Comparison of ENCODE assay signal across 13 mouse cellular contexts in the genomic region with DNA sequence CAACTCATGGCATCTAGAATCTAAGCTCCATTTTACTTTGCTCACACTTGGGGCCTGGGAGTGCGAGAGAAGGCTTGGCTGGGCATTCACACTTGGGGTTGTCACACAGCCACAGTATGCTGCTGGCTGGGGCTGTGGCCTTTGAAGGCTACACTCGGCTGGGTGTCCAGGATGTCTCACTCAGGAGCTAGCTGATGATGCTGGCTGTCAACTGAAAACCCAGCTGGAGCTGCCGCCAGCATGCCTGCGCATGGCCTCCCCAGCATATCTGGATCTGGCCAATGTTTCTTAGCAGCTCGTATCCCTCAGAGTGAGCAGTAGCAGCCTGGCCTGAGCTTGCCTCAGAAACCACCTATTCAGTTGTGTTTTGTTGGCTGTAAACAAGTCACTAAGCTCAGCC.
DNase-seq lines count a peak whose midpoint lies in the region; ATAC-seq and TF ChIP-seq lines count a peak whose summit lies in the region.
"Had no signal": no experiment of that assay in that cellular context is flagged by ENCODE, and none has a peak within 500 bp of the region (broad histone marks: within the 10 kb centered on the region; RNA-seq: fewer than 3 reads in every experiment).

No protein-coding gene starts in this region.

- no peak for TF ChIP-seq CTCF in lung, embryonic 14.5 days (IDR thresholded peaks at IDR 0.05; ENCODE audit: low read depth)
- TF ChIP-seq CTCF in lung, adult 2 months (IDR thresholded peaks at IDR 0.05; ENCODE audit: insufficient read depth, low read length) = no peak
- TF ChIP-seq CTCF in gastrocnemius, adult 2 months (IDR thresholded peaks at IDR 0.05) = no peak

- H3K36me3 ChIP-seq in hindbrain, embryonic 10.5 days = no peaks in the 10 kb centered on the region
- no peaks in the 10 kb centered on the region for H3K36me3 ChIP-seq in hindbrain, embryonic 13.5 days
- H3K36me3 ChIP-seq in lung, embryonic 14.5 days (ENCODE audit: insufficient read depth) = no peaks in the 10 kb centered on the region
- H3K36me3 ChIP-seq: liver, embryonic 15.5 days had no signal

- no peaks in the 10 kb centered on the region for H3K9me3 ChIP-seq in hindbrain, embryonic 10.5 days
- no peaks in the 10 kb centered on the region for H3K9me3 ChIP-seq in hindbrain, embryonic 13.5 days
- no peaks in the 10 kb centered on the region for H3K9me3 ChIP-seq in lung, embryonic 14.5 days (ENCODE audit: low read depth, low read length)
- H3K9me3 ChIP-seq: liver, embryonic 15.5 days had no signal

- H3K4me1 ChIP-seq in hindbrain, embryonic 10.5 days (replicated peaks) = peaks cover 30% of the 10 kb centered on the region
- peaks cover 11% of the 10 kb centered on the region for H3K4me1 ChIP-seq in hindbrain, embryonic 13.5 days (replicated peaks)
- no peaks in the 10 kb centered on the region for H3K4me1 ChIP-seq in lung, embryonic 14.5 days (ENCODE audit: insufficient read depth)
- H3K4me1 ChIP-seq in lung, adult 2 months (ENCODE audit: control insufficient read depth, insufficient read depth, low read length) = no peaks in the 10 kb centered on the region; the same call in 1 of the 2 replicates

- intact Hi-C loops in heart, postnatal 14 days (cut with DNase I) = no loop called here
- intact Hi-C loops in gastrocnemius, adult 2 months (cut with DNase I) = no loop called here

- H3K9ac ChIP-seq in hindbrain, embryonic 13.5 days = no peak overlapping the region
- H3K9ac ChIP-seq in lung, embryonic 14.5 days = no peak overlapping the region
- H3K9ac ChIP-seq: liver, embryonic 15.5 days had no signal

- no peak for TF ChIP-seq POLR2A in lung, adult 2 months (IDR thresholded peaks at IDR 0.05; ENCODE audit: borderline replicate concordance, extremely low read depth, low read depth, low read length)

- ATAC-seq in hindbrain, embryonic 13.5 days (ENCODE audit: low FRiP score) = no peak
- peak; percentile 84 for ATAC-seq in lung, embryonic 14.5 days (ENCODE audit: insufficient read depth)
- ATAC-seq: CD4-positive, CD25-positive, alpha-beta regulatory T cell, adult 4 months; intestine, postnatal 0 days had no signal

- no peak overlapping the region for H3K4me2 ChIP-seq in hindbrain, embryonic 13.5 days
- no peak overlapping the region for H3K4me2 ChIP-seq in lung, embryonic 14.5 days
- H3K4me2 ChIP-seq: liver, embryonic 15.5 days had no signal

- H3K4me3 ChIP-seq in hindbrain, embryonic 10.5 days = no peak overlapping the region
- no peak overlapping the region for H3K4me3 ChIP-seq in hindbrain, embryonic 13.5 days
- H3K4me3 ChIP-seq in lung, embryonic 14.5 days (ENCODE audit: low read depth, low read length) = no peak overlapping the region
- H3K4me3 ChIP-seq in lung, adult 2 months (replicated peaks; ENCODE audit: extremely low read depth, low read depth, low read length) = no peak overlapping the region
- H3K4me3 ChIP-seq in gastrocnemius, adult 2 months = no peak overlapping the region
- H3K4me3 ChIP-seq: liver, embryonic 15.5 days had no signal

- no peaks in the 10 kb centered on the region for H3K27me3 ChIP-seq in hindbrain, embryonic 10.5 days (ENCODE audit: insufficient read depth, poor library complexity, severe bottlenecking)
- H3K27me3 ChIP-seq in hindbrain, embryonic 13.5 days = peaks cover 11% of the 10 kb centered on the region
- no peaks in the 10 kb centered on the region for H3K27me3 ChIP-seq in lung, embryonic 14.5 days (ENCODE audit: insufficient read depth, low read length)
- H3K27me3 ChIP-seq: liver, embryonic 15.5 days had no signal

- H3K27ac ChIP-seq in hindbrain, embryonic 10.5 days = 0 out of 2 replicates have a peak overlapping the region, but pooled peaks have one; percentile 4
- H3K27ac ChIP-seq in hindbrain, embryonic 13.5 days = no peak overlapping the region
- H3K27ac ChIP-seq in lung, embryonic 14.5 days (ENCODE audit: low read depth) = no peak overlapping the region
- H3K27ac ChIP-seq in gastrocnemius, adult 2 months = no peak overlapping the region
- H3K27ac ChIP-seq: liver, embryonic 15.5 days had no signal

- DNase-seq in hindbrain, embryonic 10.5 days (ENCODE audit: low spot score) = no peak
- peak; percentile 70 for DNase-seq in lung, embryonic 14.5 days
- DNase-seq in lung, adult 2 months = no peak
- peak; percentile 36 to 41 for DNase-seq in cerebellum, postnatal 36 days
- DNase-seq in heart, postnatal 14 days = peak; percentile 6 to 15
- no peak for DNase-seq in gastrocnemius, adult 2 months
- no peak for DNase-seq in adrenal gland, adult 18-20 months (ENCODE audit: low spot score in 2 of 2)
- DNase-seq: adrenal gland, postnatal 36 days; gastrocnemius, postnatal 25 days had no signal

- WGBS in hindbrain, embryonic 10.5 days = 55% methylated on average over 5 of the region's 5 CpGs
- 68% methylated on average over 5 of the region's 5 CpGs for WGBS in hindbrain, embryonic 13.5 days
- 40% methylated on average over 5 of the region's 5 CpGs for WGBS in lung, embryonic 14.5 days
- 67% methylated on average over 5 of the region's 5 CpGs for WGBS in lung, adult 2 months

Comparison
In these comparisons a context has a peak if more than half of its experiments do, and no peak if none do; other contexts are left out.
1. DNase-seq: peak in lung, embryonic 14.5 days (single experiment), cerebellum, postnatal 36 days (2 of 2) and heart, postnatal 14 days (2 of 2); none in hindbrain, embryonic 10.5 days (single experiment), lung, adult 2 months (single experiment), gastrocnemius, adult 2 months (single experiment) and adrenal gland, adult 18-20 months (0 of 2).